Mouse (Mus musculus) gastrocnemius, postnatal 4 days (tissue): ENCODE measurements around the gene Mdk. TPM values are rescaled to one million over a fixed set of nuclear protein-coding genes. Genes with fewer than 3 reads are reported as not detected.

ENCODE experiments used
- DNase-seq, 2 experiments: peaks; one replicate each; pipeline ENCODE4 v3.0.0; 2021 to 2022; ENCODE audit warnings: low spot score in 2 of 2, mixed read lengths in 2 of 2
- total RNA-seq, 2 experiments: library from RNA; stranded (reverse); gene quantifications; 2 replicates each; pipeline ENCODE4 v1.2.3; 2021

The Mdk gene
- total RNA-seq, 2 experiments from 2014 or later = 130 to 135 TPM

DNA sequence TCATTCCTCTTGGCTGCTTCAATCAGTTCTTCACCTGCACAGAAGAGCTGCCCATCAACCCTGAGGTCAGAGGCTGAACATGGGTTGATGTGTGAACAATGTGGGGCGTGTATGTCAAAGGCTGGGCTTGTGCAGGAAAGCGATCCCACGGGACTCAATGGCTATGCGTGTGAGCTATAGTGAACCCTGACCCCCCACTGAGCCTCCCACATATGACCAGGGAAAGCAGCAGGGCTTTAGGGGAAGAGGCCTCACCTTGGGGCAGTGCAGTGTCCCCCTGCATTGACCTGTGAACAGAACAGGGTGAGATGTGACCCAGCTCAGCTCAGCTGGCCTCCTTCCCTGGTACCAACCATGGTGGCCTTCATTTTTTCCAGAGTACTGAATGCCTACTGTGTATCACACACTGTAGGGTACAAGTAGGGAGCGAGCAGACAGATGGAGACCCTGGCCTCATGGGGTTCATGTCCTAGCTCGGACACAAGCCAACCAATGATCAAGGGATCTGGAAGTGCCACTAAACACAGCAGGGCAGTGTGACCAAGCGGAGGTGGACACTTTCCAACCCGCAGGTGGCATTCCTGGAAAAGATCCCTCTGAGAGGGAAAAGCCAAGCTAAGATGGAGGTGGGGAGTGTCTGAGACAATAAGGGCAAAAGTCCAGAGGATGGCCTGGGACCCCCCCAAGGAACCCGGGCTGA, 2.9 kb upstream of the Mdk start:
- DNase-seq = no peak

DNA sequence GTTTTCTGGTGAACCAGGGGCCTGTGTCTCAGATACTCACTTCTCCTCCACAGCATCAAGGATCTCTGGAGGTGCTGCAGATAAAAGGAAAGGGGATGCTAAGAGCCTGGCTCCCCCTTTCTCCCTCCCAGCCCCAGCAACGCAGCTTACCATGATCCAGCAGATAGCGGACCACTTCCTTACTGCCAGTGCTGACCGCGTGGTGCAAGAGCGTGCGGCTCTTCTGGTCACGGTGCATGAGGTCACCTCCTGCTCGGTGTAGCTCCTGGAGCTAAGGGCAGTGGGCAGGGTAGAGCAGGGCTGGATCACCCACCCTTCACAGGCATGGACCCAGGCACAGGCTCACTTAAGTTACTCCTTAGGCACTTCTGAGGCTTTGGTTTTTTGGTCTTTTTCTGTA, 1.9 kb upstream of the Mdk start:
- no peak for DNase-seq

DNA sequence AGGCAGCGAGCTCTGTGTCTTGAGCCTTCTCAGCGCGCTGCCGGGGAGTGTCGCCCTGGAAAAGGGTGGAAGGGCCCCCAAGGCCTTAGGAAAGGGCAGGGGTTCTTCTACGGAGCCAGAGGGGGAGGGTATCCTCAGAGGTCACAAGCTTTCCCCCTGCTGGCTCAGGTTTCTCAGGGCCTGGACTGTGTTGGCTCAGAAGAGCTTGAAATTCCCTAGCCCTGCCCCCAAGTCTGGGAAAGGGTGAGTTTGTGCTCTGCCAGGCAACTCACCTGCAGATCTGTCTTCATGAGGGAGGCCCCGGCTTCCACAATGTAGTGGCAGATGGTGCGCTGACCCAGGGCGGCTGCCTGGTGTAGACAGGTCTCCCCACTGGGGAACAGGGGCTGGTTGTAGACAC, 1.4 kb upstream of the Mdk start:
- DNase-seq = no peak

DNA sequence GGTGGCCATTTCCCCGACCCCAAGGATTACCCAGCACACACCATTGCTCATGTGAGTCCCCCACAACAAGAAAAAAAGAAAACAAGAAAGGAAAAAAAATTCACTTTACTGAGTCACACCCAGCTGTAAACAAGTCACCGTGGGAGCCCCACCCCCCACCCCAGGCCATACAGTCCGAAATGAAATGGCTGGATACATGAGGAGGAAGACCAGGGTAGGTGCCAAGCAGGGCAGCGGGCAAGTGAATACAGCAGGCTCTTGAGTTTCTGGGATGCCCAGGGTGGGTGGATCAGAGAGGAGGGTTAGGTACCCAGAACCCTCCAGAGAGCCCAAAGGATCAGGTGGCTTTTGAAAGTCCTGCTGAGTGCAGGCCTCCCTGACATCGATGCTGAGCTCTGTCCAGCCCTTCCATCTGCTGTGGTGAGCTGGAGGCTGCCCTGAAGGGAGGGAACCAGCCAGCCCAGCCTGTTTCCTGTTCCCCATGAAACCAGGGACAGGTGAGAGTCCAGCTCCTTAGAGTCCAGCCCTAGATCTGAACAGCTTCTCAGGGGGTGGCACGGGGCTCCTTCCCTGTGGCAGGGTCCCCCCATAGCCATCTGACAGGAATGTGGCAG, 747 bp upstream of the Mdk start:
- DNase-seq = no peak

DNA sequence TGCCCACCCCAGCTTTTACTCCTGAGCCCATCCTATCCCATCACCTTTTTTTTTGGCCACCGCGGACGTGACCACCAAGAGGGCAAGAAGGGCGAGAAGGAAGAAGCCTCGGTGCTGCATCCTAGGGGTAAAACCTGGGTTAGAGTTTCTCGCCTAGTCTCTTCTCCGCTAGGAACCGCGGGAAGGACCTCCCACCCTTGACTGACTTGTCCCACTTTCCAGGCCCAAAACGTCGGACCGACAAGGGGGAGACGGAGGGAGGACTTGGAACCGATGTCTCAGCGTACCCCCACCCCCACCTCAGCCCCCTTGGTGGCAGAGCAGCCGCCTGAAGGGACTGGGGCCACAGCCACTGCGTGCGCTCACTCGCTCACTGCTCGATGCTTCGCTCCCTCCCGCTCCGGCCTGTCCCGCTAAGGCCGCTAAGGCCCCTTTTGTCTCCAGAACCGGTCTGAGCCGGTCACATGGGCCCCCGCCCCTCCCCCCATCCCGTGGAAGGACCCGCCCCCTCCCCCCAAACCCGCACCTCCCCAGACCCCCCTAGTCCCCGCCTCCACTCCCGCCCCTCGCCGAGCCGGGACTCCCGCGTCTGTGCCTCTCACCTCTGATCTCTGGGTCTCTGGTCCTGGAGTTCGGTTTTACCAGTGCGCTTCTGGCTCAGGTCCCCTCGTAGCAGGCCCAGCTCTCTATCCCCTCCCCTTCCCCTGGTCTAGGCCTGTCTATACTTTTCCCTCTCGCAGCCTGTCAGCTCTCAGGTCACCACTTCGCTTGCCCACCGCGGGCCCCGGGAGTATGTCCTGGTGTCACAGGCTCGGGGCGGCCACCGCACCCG, 553 bp downstream of the Mdk start:
- peak in 1 of 2 experiments; percentile 75 for DNase-seq

DNA sequence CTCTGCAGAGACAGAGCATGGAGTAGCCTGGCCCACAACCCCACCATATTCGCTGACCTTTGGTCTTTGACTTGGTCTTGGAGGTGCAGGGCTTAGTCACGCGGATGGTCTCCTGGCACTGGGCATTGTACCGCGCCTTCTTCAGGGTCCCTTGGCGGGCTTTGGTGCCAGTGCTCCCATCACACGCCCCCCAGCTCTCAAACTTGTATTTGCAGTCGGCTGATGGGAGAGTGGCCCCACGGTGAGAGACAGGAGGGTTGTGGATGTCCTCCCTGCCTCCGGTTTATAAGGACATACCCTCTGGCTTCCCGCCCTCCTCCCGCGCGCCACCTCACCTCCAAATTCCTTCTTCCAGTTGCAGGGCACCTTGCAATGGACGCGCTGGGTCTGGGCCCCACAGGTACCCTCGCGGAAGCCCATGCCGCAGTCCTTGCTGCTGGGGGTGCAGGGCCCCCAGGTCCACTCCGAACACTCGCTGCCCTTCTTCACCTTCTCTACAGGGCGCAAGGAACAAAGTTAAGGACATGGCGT, 1.3 kb downstream of the Mdk start:
- no peak for DNase-seq

DNA sequence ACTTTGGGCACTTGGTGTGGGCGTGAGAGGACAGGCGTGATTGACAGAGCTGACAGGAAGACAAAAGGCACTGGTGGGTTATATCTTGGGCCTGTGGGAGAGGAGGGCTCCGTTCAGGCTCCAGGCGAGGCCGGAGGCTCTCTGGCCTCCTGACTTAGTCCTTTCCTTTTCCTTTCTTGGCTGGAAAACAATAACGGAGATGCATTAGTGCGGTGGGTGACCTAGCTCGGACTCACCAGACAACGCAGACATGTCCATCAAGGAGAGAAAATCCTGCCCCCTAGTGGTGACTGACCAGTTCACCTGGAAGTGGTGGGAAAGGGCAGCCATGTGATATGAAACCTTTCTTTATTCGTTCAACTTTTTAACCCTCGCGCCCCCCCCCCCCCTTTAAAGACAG, 2.2 kb downstream of the Mdk start:
- DNase-seq = peak in 1 of 2 experiments; percentile 71

DNA sequence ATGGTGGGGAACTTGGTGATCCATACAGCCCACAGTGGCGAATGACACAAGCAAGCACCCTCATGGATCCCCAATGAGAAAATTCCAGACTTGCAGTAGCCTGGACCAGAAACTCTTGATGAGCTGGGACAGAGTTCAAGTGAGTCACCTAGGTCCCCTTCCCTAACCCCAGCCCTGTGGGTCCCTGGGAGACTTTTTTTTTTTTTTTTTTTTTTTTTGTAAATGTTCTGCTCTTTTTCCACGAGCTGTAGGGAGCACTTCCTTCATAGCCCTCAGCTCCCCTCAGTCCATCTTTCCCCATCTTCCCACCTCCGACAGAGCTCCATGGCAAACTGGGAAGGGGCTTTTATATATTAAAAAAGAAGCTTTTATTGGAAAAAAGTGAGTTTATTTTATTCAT, 2.6 kb downstream of the Mdk start:
- no peak for DNase-seq

DNA sequence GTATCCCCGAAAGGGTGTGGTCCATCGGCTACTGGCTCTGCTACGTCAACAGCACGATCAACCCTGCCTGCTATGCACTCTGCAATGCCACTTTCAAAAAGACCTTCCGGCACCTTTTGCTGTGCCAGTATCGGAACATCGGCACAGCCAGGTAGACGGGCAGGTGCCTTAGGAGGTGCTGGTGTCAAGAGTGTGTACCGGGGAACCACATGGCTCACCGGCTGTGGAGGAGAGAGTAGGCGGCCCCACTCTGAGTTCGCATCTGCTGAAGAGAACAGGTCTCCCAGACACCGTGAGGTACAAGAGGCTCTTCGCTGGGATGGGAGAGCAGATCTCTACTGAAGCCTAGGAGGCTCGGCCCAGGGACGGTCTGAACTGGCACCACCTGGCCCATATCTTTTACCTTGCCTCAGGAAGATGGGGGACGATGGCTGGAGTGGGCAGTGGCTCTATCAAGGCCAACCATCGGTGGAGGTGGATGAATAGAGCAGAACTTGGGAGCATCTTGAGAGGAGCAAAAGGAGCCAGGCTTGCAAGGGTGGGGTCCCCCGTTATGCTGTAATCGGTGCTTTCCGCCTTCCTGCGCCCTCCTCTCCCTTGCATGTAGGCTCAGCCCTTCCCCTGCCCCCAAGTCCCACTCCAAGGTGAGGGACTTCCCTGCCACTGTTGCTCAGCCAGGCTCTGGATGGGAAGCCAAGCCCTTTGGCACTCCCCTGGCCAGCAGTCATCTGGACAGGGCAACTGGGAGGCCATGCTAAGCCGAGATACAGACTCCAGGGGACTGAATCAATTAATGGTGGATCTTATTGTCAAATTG, 3.4 kb downstream of the Mdk start:
- no peak for DNase-seq

DNA sequence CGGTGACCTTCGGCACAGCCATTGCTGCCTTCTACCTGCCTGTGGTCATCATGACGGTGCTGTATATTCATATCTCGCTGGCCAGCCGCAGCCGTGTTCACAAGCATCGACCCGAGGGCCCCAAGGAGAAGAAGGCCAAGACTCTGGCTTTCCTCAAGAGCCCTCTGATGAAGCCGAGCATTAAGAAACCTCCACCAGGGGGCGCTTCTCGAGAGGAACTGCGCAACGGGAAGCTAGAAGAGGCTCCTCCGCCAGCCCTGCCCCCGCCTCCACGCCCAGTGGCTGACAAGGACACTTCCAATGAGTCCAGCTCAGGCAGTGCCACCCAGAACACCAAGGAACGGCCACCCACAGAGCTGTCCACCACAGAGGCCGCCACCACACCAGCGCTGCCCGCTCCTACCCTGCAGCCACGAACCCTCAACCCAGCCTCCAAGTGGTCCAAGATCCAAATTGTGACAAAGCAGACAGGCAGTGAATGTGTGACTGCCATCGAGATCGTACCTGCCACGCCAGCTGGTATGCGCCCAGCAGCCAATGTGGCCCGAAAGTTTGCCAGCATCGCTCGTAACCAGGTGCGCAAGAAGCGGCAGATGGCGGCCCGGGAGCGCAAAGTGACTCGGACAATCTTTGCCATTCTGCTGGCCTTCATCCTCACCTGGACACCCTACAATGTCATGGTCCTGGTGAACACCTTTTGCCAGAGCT, 4.1 kb downstream of the Mdk start:
- peak; percentile 59 to 82 for DNase-seq

DNA sequence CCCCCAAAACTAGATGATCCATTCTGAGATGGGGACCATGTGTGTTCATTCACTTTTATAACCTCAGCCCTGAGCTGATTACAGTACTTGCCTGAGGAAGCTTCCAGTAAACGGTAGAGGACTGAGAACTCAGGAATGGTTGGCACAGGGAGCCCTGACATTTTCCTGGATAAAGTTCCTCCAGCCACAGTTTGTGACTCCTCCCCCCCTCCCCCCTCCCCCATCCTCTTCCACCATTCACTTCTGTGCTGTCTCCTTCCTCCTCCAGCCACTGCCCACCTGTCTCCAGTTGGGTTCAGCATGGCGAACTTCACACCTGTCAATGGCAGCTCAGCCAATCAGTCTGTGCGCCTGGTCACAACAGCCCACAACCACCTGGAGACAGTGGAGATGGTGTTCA, 5.1 kb downstream of the Mdk start, which contains the start of gene Chrm4:
Gene Chrm4, plus strand, starts transcription at position 301 of the 400 bp plus-strand sequence.
- no peak for DNase-seq

DNA sequence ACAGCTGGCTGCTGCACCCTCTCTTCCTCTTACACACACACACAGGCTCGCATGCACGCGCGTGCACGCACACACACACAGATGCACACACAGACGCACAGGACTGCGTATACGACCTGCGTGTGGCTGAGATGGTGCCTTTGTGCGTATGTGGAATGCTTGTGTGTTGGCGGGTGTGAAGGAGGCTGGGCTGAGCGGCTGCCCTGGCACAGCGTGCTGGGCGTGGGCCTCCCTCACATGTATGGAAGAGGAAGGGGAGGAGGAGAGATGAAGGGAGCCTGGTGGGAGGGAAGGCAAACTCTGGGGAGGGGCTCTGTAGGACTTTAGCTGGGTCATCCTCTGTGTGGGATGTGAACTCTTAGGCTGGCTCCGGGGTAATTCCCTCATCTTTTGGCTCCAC, 6.7 kb downstream of the Mdk start:
- no peak for DNase-seq

DNA sequence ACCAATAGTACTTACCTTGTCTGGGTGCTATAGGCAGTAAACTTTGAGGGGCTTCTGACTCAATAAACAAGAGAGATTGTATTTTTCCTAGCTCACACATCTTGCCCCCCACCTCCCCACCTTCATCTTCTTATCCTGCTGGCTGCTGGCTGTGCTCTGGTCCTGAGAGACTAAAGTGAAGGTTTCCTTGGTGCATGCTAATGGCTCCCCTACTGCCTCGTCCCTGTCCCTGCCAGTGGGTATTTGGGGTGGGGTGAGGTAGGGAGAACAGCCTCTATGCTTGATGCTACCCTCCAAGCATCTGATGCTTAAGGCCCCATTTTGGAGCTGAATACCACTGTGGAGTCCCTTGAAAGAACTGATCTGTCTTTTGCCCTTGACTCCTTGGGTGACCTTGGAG, 7.4 kb downstream of the Mdk start:
- DNase-seq = no peak

DNA sequence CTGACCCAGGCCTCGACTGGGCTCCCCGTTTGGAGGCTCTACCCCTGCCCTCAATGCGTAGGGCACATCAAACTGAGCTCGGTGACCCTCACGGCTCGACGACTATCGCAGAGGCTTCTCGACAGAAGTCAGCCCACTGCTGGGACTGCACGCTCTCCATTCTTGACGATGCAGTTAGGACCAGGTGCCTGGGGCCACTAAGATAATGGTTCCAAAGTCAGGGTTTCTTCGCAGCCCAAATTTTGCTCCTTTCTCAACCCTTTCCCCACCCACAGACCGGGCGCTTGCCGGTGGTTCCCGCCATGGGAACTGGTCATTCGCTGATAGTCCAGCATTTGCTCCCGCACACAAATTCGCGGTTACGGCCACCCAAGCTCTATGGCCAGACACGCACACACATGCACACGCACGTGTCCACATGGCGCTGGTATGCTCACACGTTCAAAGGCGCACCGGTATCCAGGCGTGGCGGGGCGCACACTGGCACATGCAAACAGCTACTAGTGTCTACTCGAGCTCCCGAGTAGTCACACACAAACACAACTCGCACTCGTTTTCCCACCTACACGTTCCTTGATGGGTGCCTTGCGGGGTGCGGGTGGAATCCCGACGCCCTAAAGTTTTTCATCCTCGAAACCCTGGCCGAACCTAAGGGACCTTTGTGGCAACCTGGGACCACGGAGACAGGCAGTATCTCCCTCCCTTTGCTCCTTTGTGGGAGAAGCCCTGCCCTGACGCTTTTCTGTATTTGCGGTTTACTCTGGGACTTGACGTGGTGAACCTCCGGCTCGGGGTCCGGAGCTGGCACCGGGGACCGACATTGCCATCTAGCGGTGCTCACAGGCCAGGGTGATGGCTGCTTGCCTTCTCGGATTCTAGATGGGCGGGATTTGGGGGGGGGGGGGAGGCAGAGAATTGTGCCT, 8.4 kb downstream of the Mdk start:
- peak in 1 of 2 experiments; percentile 71 for DNase-seq

DNA sequence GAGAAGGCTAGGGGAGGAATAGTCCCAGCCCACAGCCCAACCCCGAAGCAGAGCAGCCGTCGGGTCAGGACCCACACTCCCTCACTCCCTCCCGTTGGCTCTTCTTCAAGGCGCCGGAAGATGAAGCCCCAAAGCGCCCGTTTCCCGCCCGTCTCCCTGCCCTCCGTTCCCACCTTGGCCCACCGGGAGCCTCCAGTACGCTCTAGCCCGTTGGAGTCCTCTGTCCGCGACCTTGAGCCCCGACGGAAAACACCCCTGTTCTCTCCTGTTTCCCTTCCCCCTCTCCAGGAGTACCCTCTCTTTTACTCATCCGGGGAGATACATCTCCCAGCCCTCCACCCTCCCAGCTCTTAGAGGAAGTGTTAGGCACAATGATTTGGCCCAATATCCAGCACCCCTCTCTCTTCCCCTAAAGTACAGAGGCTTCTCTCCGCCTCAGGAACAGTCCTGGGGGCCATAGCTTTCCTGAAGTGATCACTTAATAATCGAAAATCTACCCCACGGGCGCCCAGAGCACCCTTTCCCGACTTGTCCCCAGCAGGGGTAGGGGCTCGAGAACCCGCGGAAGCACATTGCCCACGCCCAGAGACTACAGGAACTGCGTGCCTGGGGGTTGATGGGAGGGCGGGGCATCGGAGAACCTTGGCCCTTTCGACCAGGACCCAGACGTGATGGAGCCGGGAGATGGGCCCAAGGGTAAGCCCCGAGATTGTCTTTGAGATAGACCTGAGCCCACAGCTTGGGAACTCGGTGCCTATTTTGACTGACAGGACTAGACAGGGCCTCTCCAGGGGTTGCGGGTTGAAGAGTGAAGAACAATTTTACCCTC, 9.3 kb downstream of the Mdk start:
- DNase-seq = no peak

DNA sequence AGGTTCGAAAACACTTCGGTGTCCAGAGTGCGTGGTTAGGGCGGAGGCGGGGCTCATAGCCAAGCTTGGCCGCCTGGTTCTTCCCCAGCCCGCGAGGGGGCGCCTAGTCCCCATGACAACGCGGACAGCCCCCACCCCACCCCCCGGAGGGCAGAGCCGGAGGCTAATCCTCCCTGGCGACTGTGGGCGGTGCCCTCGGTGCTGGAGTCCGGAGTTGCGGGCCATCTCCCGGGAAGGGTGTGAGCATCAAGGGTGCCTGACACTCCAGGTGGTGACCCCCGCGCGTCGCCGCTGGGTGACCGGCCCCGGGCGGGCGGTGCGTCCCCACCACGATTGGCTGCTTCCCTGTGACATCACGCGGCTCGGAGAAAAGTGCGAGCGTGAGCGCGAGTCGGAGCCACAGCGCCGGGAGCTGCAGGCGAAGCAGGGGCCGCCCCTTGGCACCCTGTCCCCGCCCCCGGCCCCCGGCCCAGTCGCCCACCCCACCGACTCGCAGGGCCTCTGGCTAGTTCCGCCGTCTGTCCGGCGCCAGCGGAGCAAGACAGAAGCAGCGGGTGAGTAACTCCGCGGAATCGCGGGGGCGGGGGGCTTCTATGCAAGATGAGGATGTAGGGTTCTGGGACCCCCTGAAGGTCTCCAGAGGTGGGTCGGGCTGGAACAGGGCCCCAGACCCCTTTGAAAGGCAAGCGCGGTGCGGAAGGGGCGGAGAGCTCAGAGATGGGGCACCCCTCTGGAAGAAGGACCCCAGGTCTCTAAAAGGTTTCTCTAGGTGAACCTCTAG, 10.1 kb downstream of the Mdk start:
- peak in 1 of 2 experiments; percentile 58 for DNase-seq

DNA sequence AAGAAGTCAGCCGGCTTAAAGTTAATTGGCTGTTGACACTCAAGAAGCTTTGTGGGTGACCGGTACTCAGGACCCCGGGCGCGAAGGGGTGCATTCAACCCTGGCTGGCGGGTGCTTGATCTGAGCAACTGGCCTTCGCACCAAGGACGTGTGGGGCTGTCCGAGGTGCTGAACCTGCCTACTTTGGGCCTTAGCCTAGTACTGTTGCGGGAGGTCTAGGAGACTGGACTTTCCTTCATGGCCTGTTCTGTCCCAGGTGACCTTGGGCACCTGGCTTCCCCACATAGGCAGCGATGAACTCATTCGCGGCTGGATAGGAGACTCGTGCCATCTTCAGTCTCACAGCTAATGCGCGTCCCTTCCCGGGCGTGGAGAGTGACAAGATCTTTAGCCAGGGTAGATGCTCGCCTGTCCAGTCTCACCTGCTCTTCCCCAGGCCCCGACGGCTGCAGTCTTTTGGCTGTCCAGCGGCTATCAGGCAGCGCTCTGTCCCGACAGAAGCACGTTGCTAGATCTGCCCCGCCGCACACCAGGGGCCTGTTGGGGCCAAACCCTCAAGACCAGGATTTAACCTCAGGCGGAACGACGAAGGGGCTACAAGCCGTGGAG, 10.8 kb downstream of the Mdk start:
- DNase-seq = peak in 1 of 2 experiments; percentile 79
